Mouse (Mus musculus) kidney, postnatal 0 days (tissue): ENCODE data around the gene Nfe2. TPM values are rescaled to one million over a fixed set of nuclear protein-coding genes. Genes with fewer than 3 reads are reported as not detected.

Experiments used
- ATAC-seq: fragments of 200-750 bp; cut with Nextera tagmentation; replicated peaks from 2 replicates; pipeline ENCODE4 v1.8.0; 2017; ENCODE audit warnings: low read depth, moderate number of reproducible peaks, moderate TSS enrichment, moderate library complexity; ENCODE audit not compliant: low FRiP score
- DNase-seq: peaks from one replicate; pipeline ENCODE4 v3.0.0-alpha.2; 2016; ENCODE audit warnings: low spot score
- H3K27ac ChIP-seq: fragments of 300-500 bp; sonication (generic); 2 replicates; pipeline ENCODE4 v1.5.1; 2014; ENCODE audit warnings: mild to moderate bottlenecking
- H3K27me3 ChIP-seq: fragments of 300-500 bp; sonication (generic); 2 replicates; pipeline ENCODE4 v1.6.1; 2014; ENCODE audit warnings: low read length, mixed read lengths; ENCODE audit not compliant: insufficient read depth
- H3K36me3 ChIP-seq: fragments of 300-500 bp; sonication (generic); 2 replicates; pipeline ENCODE4 v1.6.1; 2014; ENCODE audit warnings: low read length, mixed read lengths; ENCODE audit not compliant: insufficient read depth
- H3K4me1 ChIP-seq: fragments of 300-500 bp; sonication (generic); replicated peaks from 2 replicates; pipeline ENCODE4 v1.6.1; 2014; ENCODE audit warnings: antibody characterized with exemption, low read length, mixed read lengths; ENCODE audit not compliant: insufficient read depth
- H3K4me2 ChIP-seq: fragments of 300-500 bp; sonication (generic); 2 replicates; pipeline ENCODE4 v1.6.1; 2014; ENCODE audit warnings: mild to moderate bottlenecking, low read length, moderate library complexity, mixed read lengths
- H3K4me3 ChIP-seq: fragments of 300-500 bp; sonication (generic); replicated peaks from 2 replicates; pipeline ENCODE4 v1.5.1; 2014; ENCODE audit warnings: low read depth, low read length
- H3K9ac ChIP-seq: fragments of 300-500 bp; sonication (generic); 2 replicates; pipeline ENCODE4 v1.6.1; 2014; ENCODE audit warnings: low read depth, low read length
- H3K9me3 ChIP-seq: fragments of 300-500 bp; sonication (generic); replicated peaks from 2 replicates; pipeline ENCODE4 v1.6.1; 2016; ENCODE audit warnings: low read length, inconsistent platforms, mixed read lengths
- CTCF ChIP-seq: IDR thresholded peaks from 2 replicates; pipeline ENCODE4 v1.5.1; 2016; ENCODE audit warnings: antibody characterized with exemption, low read depth, mild to moderate bottlenecking, moderate library complexity
- WGBS: fragments of 180-500 bp; shearing (Covaris S2); extraction: QIAGEN DNeasy Blood & Tissue Kit; methylation state at CpG from one replicate; pipeline ENCODE4 v1.1.7; 2014; 5-methylcytosine and 5-hydroxymethylcytosine counted together
- polyA plus RNA-seq: library from polyadenylated mRNA; unstranded; fragments of >200 nt; fragmentation: Nextera tagmentation; extraction: Ambion mirVana; gene quantifications from 2 replicates; pipeline ENCODE4 v1.2.1, GENCODE M21; 2015

The Nfe2 gene
- polyA plus RNA-seq, 1 experiment from 2014 or later = 1.9 TPM

DNA sequence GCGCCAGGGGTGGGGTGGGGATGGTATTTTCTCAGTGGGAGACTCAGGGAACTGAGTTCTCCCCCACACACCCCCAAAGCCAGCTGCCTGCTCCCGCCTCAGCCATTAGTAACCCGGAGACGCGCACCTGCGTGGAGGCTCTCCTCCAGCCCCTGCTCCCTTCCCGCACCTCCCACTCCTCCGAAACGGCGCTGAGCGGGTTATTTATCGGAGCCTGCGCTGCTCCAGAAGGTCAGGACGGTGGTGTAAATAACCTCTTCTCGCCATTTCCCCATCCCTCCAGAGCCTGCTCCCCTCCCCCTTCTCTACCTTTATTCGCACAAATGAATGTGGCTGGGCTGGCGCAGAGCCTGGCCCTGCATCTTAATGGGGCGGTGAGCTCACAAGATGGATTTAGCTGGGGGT lies 41.9 kb upstream of the Nfe2 start:
- DNase-seq (peak; percentile 84), ATAC-seq (no peak)
- H3K4me2 ChIP-seq = peak overlapping the region; percentile 45
- H3K9me3 ChIP-seq = no peaks in the 10 kb centered on the region
- H3K4me3 ChIP-seq = peak overlapping the region; percentile 2; the same call in 1 of the 2 replicates
- H3K4me1 ChIP-seq = peaks cover 62% of the 10 kb centered on the region
- H3K27ac ChIP-seq = peak overlapping the region; percentile 73
- H3K27me3 ChIP-seq = no peaks in the 10 kb centered on the region
- H3K9ac ChIP-seq = peak overlapping the region; percentile 41; the same call in 1 of the 2 replicates
- WGBS = 11% methylated on average over 18 of the region's 18 CpGs
- H3K36me3 ChIP-seq = 0 out of 2 replicates have a peak, but pooled peaks cover 12% of the 10 kb centered on the region
- TF ChIP-seq CTCF = no peak

DNA sequence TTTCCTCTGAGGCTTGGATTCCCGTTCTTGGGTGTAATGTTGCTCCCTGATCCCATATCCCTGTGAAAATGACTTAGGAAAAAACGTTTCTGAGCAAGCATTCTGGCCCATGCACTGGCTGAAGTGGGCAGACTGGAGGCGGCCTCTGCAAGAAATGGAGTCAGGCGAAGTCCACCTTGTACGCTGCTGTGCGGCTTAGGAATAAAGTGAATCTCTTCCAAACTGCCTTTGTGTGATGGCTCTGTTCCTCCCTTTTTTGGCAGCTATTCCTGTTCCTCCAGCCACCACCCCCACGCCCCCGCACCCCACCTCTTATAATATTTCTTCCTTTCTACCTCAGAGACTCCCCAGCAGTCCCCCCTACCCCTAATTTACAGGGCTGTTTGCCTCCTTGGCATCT lies 41.4 kb upstream of the Nfe2 start:
- Histone ChIP-seq H3K9me3 (no peaks in the 10 kb centered on the region), H3K4me2 (peak overlapping the region; percentile 45), H3K36me3 (0 out of 2 replicates have a peak, but pooled peaks cover 12% of the 10 kb centered on the region), H3K27ac (peak overlapping the region; percentile 73), H3K9ac (0 out of 2 replicates have a peak overlapping the region, but pooled peaks have one; percentile 41), H3K4me1 (peaks cover 61% of the 10 kb centered on the region), H3K4me3 (no peak overlapping the region), H3K27me3 (no peaks in the 10 kb centered on the region)
- no peak for TF ChIP-seq CTCF
- DNase-seq = peak; percentile 53
- WGBS = 45% methylated on average over 8 of the region's 8 CpGs
- ATAC-seq = no peak

DNA sequence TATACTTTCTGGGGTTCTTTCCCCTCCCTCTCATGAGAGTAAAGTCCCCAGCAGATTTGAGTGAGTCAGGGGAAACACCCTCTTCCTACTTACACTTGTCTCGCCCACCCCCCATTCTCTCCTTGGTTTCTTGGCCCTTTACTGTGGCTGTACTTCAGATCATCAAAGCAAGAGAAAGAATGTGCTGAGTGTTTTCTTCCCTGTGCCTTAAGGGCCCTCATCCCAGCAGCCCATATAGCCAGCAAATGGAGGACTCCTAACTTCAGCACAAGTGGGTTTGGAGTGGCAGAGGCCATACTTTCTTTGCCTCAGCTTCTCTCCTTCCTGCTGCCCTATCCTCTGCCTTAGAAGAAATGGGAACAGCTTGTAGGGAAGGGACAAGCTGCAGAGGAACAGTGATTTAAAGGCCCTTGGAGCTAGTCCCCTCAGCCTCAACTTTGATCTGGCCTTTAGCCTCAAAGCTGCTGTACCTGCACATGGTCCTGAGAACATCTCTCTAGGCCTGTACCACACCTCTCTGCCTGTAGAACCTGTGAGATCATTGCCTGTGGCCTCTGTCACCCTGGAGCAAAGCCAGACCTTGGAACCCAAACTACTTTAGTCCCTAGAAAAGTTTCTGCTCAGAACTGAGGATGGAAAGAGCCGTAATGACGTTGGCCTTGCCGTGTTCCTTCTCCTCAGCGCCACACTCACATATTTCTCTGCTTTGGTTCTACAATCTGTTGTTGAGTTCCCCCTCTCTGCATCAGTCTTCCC lies 40.8 kb upstream of the Nfe2 start:
- Histone ChIP-seq H3K36me3 (0 out of 2 replicates have a peak, but pooled peaks cover 12% of the 10 kb centered on the region), H3K4me1 (peaks cover 55% of the 10 kb centered on the region), H3K9ac (no peak overlapping the region), H3K4me2 (no peak overlapping the region), H3K4me3 (no peak overlapping the region), H3K9me3 (no peaks in the 10 kb centered on the region), H3K27ac (0 out of 2 replicates have a peak overlapping the region, but pooled peaks have one; percentile 73), H3K27me3 (no peaks in the 10 kb centered on the region)
- WGBS = 65% methylated on average over 5 of the region's 5 CpGs
- no peak for ATAC-seq
- no peak for DNase-seq
- no peak for TF ChIP-seq CTCF

DNA sequence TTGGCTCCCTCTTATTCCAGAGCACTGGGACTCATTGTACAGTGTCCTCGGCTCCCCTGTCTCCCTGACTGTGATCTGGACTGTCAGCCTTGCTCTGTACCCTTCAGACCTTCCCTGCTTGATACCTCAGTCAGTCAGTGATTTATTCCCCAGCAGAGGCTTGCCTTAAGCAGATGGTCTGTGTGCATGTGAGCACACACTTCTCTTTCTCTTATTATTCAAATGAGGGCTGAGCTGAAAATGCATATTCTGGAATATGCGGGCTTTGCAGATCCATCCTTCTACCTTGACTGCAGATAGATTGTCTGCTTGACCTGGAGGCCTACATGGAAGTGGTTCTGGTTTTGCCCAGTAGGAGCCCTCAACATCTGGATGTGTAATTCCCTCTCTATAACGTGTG lies 39.8 kb upstream of the Nfe2 start:
- no peak overlapping the region for H3K4me3 ChIP-seq
- TF ChIP-seq CTCF = no peak
- no peak for DNase-seq
- no peaks in the 10 kb centered on the region for H3K27me3 ChIP-seq
- H3K4me2 ChIP-seq = no peak overlapping the region
- no peaks in the 10 kb centered on the region for H3K9me3 ChIP-seq
- H3K4me1 ChIP-seq = peaks cover 45% of the 10 kb centered on the region
- H3K36me3 ChIP-seq = peaks cover 21% of the 10 kb centered on the region
- WGBS = 56% methylated on average over 3 of the region's 3 CpGs
- H3K27ac ChIP-seq = peak overlapping the region; percentile 27; the same call in 1 of the 2 replicates
- no peak for ATAC-seq
- H3K9ac ChIP-seq = 0 out of 2 replicates have a peak overlapping the region, but pooled peaks have one; percentile 18

DNA sequence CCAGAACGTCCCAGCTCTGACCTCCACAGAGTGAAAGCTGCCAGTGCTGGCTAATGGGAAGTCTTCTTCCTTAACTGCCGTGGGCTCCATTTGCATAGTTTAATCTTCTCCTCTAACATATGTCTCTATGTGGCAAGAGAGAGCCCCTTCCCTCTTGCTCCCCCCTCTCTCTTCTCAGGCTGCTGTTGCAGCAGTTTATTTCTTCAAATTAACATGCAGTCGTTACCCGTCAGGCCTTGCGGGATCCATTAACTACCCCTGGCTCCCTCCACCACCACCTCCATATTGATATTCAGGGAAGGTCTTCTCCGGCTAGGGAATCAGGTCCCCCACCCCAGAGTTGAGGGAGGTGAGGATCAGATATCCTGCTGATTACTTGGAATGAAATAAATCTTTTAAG lies 39.1 kb upstream of the Nfe2 start:
- no peak overlapping the region for H3K27ac ChIP-seq
- peaks cover 38% of the 10 kb centered on the region for H3K4me1 ChIP-seq

DNA sequence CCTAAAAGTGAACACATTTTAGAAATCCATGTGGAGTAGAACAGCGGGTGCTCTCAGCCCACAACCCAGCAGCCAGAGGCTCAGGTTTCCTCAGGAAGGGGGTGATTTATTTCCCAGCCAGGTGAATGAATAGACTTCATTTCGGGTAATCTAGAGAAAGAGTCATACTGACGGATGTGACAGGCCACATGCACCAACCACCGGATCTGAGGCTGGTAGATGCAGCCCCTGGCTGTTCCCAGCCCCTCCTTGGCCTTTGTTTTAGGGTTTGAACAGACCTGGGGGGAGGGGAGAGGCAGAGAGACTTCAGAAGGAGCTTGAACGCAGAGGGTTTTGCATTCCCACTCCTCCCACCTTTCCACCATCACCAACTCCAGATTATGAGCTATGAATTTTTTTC lies 37.6 kb upstream of the Nfe2 start:
- no peak for ATAC-seq
- WGBS = 11% methylated on average over 5 of the region's 5 CpGs
- H3K27ac ChIP-seq = 0 out of 2 replicates have a peak overlapping the region, but pooled peaks have one; percentile 39
- no peak overlapping the region for H3K4me3 ChIP-seq
- peaks cover 30% of the 10 kb centered on the region for H3K4me1 ChIP-seq
- H3K36me3 ChIP-seq = peaks cover 30% of the 10 kb centered on the region
- H3K9me3 ChIP-seq = no peaks in the 10 kb centered on the region
- DNase-seq = no peak
- H3K4me2 ChIP-seq = no peak overlapping the region
- no peak overlapping the region for H3K9ac ChIP-seq
- TF ChIP-seq CTCF = no peak
- H3K27me3 ChIP-seq = no peaks in the 10 kb centered on the region

More for the DNA sequence above, 39.1 kb upstream of the Nfe2 start:
- Histone ChIP-seq H3K9me3 (no peaks in the 10 kb centered on the region), H3K9ac (no peak overlapping the region), H3K4me3 (no peak overlapping the region), H3K27me3 (no peaks in the 10 kb centered on the region), H3K36me3 (peaks cover 23% of the 10 kb centered on the region), H3K4me2 (no peak overlapping the region)
- no peak for DNase-seq
- WGBS = 46% methylated on average over 6 of the region's 6 CpGs
- no peak for TF ChIP-seq CTCF
- ATAC-seq = no peak
